Mouse (Mus musculus) heart, embryonic 16.5 days (tissue): ENCODE data around the gene Asb7. TPM values are rescaled to one million over a fixed set of nuclear protein-coding genes. Genes with fewer than 3 reads are reported as not detected.

Experiments used
- polyA plus RNA-seq: library from polyadenylated mRNA; unstranded; fragments of >200 nt; fragmentation: Nextera tagmentation; extraction: Ambion mirVana; gene quantifications from 2 replicates; pipeline ENCODE4 v1.2.1, GENCODE M21; 2015

Gene Asb7
- polyA plus RNA-seq, 1 experiment from 2014 or later = 9.0 TPM

Other genes with a start within 250 kb of the Asb7 start
- gene Lins1, start 293 bp upstream of the Asb7 start, polyA plus RNA-seq = 10.1 and 10.8 TPM in 2 replicates
- gene Cers3, start 53.9 kb upstream of the Asb7 start, polyA plus RNA-seq = 0.63 and 0.69 TPM in 2 replicates
- 4.7 and 5.5 TPM in 2 replicates for gene Adamts17, start 150.1 kb upstream of the Asb7 start, polyA plus RNA-seq